Mouse (Mus musculus): ENCODE results near the gene Rtn4. TPM values are rescaled to one million over a fixed set of nuclear protein-coding genes. Genes with fewer than 3 reads are reported as not detected.

Rtn4 gene
- polyA plus RNA-seq, 1 experiment, result 418 TPM

GRCm38 (mm10) chr11:29744760-29745430 lies 52.1 kb downstream of the Rtn4 start:
- DNase-seq, result no peak
- WGBS, result 90% methylated on average over 5 of the region's 5 CpGs
- Histone ChIP-seq H3K4me3 (replicated peaks; ENCODE audit: insufficient read depth, low read depth, low read length) (no peak overlapping the region), H3K4me1 (ENCODE audit: control insufficient read depth, insufficient read depth, low read length) (no peaks in the 10 kb centered on the region), H3K27me3 (ENCODE audit: control insufficient read depth, insufficient read depth, low read length) (no peaks in the 10 kb centered on the region), H3K27ac (ENCODE audit: insufficient read depth, low read length) (no peak overlapping the region)
- no peak for TF ChIP-seq POLR2A (IDR thresholded peaks at IDR 0.05; ENCODE audit: borderline replicate concordance, insufficient read depth, low read length)

GRCm38 (mm10) chr11:29745513-29745912 lies 52.8 kb downstream of the Rtn4 start:
- no peaks in the 10 kb centered on the region for H3K27me3 ChIP-seq (ENCODE audit: control insufficient read depth, insufficient read depth, low read length)
- 4% methylated on average over 2 of the region's 2 CpGs for WGBS
- TF ChIP-seq CTCF (IDR thresholded peaks at IDR 0.05; ENCODE audit: borderline replicate concordance, insufficient read depth, low read depth, low read length), result no peak
- no peak for TF ChIP-seq POLR2A (IDR thresholded peaks at IDR 0.05; ENCODE audit: borderline replicate concordance, insufficient read depth, low read length)
- H3K4me3 ChIP-seq (replicated peaks; ENCODE audit: insufficient read depth, low read depth, low read length), result no peak overlapping the region
- no peaks in the 10 kb centered on the region for H3K4me1 ChIP-seq (ENCODE audit: control insufficient read depth, insufficient read depth, low read length)
- H3K27ac ChIP-seq (ENCODE audit: insufficient read depth, low read length), result no peak overlapping the region
- peak; percentile 56 to 72 for DNase-seq

- Histone ChIP-seq H3K27me3 (ENCODE audit: control insufficient read depth, insufficient read depth, low read length) (no peaks in the 10 kb centered on the region), H3K4me3 (replicated peaks; ENCODE audit: insufficient read depth, low read depth, low read length) (no peak overlapping the region), H3K4me1 (ENCODE audit: control insufficient read depth, insufficient read depth, low read length) (no peaks in the 10 kb centered on the region), H3K27ac (ENCODE audit: insufficient read depth, low read length) (no peak overlapping the region)
- TF ChIP-seq CTCF (IDR thresholded peaks at IDR 0.05; ENCODE audit: borderline replicate concordance, insufficient read depth, low read depth, low read length) (no peak), POLR2A (IDR thresholded peaks at IDR 0.05; ENCODE audit: borderline replicate concordance, insufficient read depth, low read length) (no peak)
- WGBS, result 80% methylated on average over 9 of the region's 9 CpGs
- DNase-seq, result no peak
These were observed 53.5 kb downstream of the Rtn4 start for GRCm38 (mm10) chr11:29746203-29746602.

DNA sequence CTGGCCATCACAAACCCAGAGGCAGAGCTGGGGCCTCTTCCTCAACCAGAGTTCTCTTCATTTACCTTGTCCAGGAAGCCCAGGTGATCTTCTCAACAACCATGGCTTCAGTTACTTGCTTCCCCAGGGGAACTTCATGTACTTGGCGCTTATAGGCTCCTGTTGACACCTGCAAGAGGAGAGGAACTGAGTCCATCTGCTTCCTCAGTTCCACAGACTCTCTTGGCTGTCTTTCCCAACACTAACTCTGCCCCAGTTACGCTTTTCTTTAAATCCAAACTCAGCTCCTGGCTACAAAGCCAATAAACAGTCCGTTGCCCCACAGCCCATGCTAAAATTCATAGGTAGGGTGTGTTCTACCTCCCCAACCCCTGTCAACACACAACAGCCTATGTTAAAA lies 54.6 kb downstream of the Rtn4 start:
- Histone ChIP-seq H3K4me1 (ENCODE audit: control insufficient read depth, insufficient read depth, low read length) (no peaks in the 10 kb centered on the region), H3K27me3 (ENCODE audit: control insufficient read depth, insufficient read depth, low read length) (no peaks in the 10 kb centered on the region), H3K27ac (ENCODE audit: insufficient read depth, low read length) (no peak overlapping the region), H3K4me3 (replicated peaks; ENCODE audit: insufficient read depth, low read depth, low read length) (no peak overlapping the region)
- DNase-seq, result no peak
- 48% methylated on average over 3 of the region's 3 CpGs for WGBS
- TF ChIP-seq POLR2A (IDR thresholded peaks at IDR 0.05; ENCODE audit: borderline replicate concordance, insufficient read depth, low read length), result no peak
- no peak for TF ChIP-seq CTCF (IDR thresholded peaks at IDR 0.05; ENCODE audit: borderline replicate concordance, insufficient read depth, low read depth, low read length)

DNA sequence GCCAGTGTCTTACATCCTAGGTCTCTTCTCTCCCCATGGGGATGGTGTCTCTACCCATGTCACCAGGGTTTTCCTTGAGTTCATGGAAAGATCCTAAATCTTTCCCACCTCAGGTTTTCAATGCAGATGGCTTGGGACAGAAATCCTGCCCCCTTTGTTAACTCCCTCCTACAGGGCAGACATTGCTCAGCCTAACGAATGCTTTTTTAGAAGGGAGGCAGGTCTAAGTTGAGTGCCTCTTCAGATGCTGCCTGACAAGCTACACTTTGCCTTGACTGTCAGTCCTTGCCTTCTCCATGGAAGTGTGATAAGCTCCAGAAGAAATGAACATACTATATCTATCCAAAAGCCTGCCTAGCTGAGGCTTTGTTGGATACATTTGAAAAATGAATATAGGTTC lies 55.1 kb downstream of the Rtn4 start:
- Histone ChIP-seq H3K27me3 (ENCODE audit: control insufficient read depth, insufficient read depth, low read length) (no peaks in the 10 kb centered on the region), H3K4me1 (ENCODE audit: control insufficient read depth, insufficient read depth, low read length) (no peaks in the 10 kb centered on the region), H3K27ac (ENCODE audit: insufficient read depth, low read length) (no peak overlapping the region), H3K4me3 (replicated peaks; ENCODE audit: insufficient read depth, low read depth, low read length) (no peak overlapping the region)
- no peak for TF ChIP-seq CTCF (IDR thresholded peaks at IDR 0.05; ENCODE audit: borderline replicate concordance, insufficient read depth, low read depth, low read length)
- no peak for TF ChIP-seq POLR2A (IDR thresholded peaks at IDR 0.05; ENCODE audit: borderline replicate concordance, insufficient read depth, low read length)
- WGBS, result 71% methylated on average over 1 of the region's 1 CpGs
- DNase-seq, result no peak

DNA sequence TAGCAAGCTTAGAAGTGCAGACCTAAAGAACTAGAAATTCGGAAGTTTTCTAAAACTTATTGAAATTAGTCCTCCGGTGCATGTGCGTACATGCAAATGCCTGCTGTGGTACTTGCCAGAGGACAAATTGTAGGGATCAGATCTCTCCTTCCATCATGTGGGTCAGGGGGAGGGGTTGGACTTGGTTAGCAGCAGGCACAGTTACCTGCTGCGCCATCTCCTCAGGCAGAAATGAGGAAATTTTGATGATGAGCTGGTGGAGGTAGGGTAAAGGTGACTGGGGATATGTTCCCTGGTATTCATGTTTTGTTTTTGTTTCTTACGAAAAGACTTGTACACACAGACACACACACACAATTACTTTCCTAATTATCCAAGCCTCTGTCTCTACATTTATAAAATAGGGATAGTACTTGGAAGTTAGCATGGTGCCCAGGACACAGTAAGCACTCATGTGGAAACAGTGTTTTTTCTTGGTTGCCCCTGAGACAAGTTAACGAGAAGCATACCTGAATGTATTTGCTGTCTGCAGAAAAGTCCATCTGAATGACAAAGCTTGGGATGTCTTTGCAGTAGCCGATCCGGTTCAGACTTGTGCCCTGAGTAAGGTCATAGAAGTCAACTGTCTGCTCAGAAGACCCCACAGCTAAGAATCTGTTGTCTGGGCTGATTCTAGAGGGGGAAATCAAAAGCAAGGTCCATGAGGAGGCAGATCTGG lies 56.2 kb downstream of the Rtn4 start:
- H3K27ac ChIP-seq (ENCODE audit: insufficient read depth, low read length), result no peak overlapping the region
- DNase-seq, result no peak
- no peak overlapping the region for H3K4me3 ChIP-seq (replicated peaks; ENCODE audit: insufficient read depth, low read depth, low read length)
- no peaks in the 10 kb centered on the region for H3K4me1 ChIP-seq (ENCODE audit: control insufficient read depth, insufficient read depth, low read length)
- H3K27me3 ChIP-seq (ENCODE audit: control insufficient read depth, insufficient read depth, low read length), result no peaks in the 10 kb centered on the region
- whole genome bisulfite sequencing, result 89% methylated on average over 8 of the region's 8 CpGs
- no peak for TF ChIP-seq CTCF (IDR thresholded peaks at IDR 0.05; ENCODE audit: borderline replicate concordance, insufficient read depth, low read depth, low read length)
- TF ChIP-seq POLR2A (IDR thresholded peaks at IDR 0.05; ENCODE audit: borderline replicate concordance, insufficient read depth, low read length), result no peak

DNA sequence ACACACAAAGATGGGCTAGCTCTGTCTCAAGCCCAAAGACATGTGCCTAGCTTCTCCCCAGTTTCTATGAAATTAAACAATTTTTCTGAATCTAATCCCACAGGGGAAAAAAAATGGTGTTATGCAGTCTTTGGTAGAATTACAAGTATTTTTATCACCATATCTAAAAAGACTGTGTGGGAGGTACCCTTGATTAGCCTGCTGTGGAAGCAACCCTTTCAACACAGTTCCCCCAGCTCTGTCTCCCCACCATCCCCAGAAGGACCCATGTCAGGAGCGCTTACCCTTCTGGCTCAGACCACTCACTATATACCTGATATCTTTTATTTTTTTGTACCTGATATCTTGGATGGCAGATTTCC lies 56.7 kb downstream of the Rtn4 start:
- 100% methylated on average over 1 of the region's 1 CpGs for WGBS
- TF ChIP-seq CTCF (IDR thresholded peaks at IDR 0.05; ENCODE audit: borderline replicate concordance, insufficient read depth, low read depth, low read length), result no peak
- TF ChIP-seq POLR2A (IDR thresholded peaks at IDR 0.05; ENCODE audit: borderline replicate concordance, insufficient read depth, low read length), result no peak
- H3K27me3 ChIP-seq (ENCODE audit: control insufficient read depth, insufficient read depth, low read length), result no peaks in the 10 kb centered on the region
- H3K27ac ChIP-seq (ENCODE audit: insufficient read depth, low read length), result no peak overlapping the region
- H3K4me1 ChIP-seq (ENCODE audit: control insufficient read depth, insufficient read depth, low read length), result no peaks in the 10 kb centered on the region
- no peak overlapping the region for H3K4me3 ChIP-seq (replicated peaks; ENCODE audit: insufficient read depth, low read depth, low read length)
- DNase-seq, result no peak

DNA sequence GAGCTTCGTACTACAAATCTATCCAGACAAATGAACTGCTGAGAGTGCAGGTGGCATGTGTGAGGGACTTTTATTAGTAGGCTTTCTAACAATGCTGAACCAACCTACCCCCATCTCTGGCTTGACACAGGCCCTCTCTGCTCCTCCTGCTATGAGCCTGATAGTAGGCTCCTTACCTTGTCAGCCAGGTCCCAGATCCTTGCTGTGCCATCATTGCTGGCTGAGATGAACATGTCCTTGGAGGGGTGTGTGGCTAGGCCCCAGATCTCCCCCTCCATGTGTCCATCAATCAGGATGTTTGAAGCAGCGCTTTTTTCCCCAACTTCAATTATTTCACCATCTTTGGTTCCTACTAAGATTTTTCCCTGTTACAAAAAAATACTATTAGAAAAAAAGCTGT lies 58.3 kb downstream of the Rtn4 start:
- TF ChIP-seq POLR2A (IDR thresholded peaks at IDR 0.05; ENCODE audit: borderline replicate concordance, insufficient read depth, low read length), result no peak
- no peak for TF ChIP-seq CTCF (IDR thresholded peaks at IDR 0.05; ENCODE audit: borderline replicate concordance, insufficient read depth, low read depth, low read length)
- Histone ChIP-seq H3K27ac (ENCODE audit: insufficient read depth, low read length) (no peak overlapping the region), H3K4me1 (ENCODE audit: control insufficient read depth, insufficient read depth, low read length) (no peaks in the 10 kb centered on the region), H3K27me3 (ENCODE audit: control insufficient read depth, insufficient read depth, low read length) (no peaks in the 10 kb centered on the region), H3K4me3 (replicated peaks; ENCODE audit: insufficient read depth, low read depth, low read length) (no peak overlapping the region)
- 91% methylated on average over 2 of the region's 2 CpGs for WGBS
- DNase-seq, result no peak
